Comparison of ENCODE assay signal across 7 mouse cellular contexts in the genomic region with DNA sequence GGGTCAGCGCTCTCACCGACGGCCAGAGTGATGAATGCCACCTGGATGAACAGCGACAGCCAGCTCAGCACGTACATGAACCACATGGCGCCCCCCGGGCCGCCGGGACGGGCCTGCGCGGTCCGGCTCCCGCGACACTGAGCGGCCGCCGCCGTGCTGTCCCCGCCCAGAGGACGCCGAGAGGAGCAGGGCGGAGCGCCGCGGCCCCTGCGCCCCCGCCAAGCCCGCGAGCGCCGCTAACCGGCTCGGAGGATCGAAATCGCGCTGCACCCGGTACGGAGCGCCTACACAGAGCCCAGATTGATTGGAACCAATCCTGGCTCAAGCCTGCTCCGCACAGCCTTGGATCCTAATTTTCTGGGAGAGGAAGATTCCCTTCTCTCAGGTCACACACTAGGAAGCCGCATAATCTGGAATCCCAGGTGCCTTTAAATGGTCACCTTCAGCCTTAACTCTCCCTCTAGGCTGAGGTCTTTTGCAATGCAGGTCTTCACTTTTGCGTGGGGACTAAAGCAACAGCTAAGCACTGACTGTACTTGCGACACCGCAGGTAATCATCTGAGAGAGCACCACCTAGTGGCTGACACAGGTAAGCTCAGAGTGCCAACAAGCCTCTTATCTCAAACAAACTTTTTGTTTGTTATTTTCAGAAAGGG. TPM values are rescaled to one million over a fixed set of nuclear protein-coding genes. Genes with fewer than 3 reads are reported as not detected.
A peak's percentile ranks its signal among the peaks of the same experiment; 100 is the strongest.
DNase-seq lines count a peak whose midpoint lies in the region; ATAC-seq lines count a peak whose summit lies in the region.

A gene (minus strand): TSS at position 176 of the 656 bp plus-strand sequence.

- peak; percentile 97 for DNase-seq in adrenal gland, adult 2 months
- peak; percentile 75 for DNase-seq in embryo, embryonic 11.5 days (ENCODE audit: low read depth, low spot score)
- DNase-seq in gastrocnemius, postnatal 36 days = peak; percentile 86 to 87
- peak; percentile 90 to 94 for DNase-seq in left cerebral cortex, postnatal 25 days (ENCODE audit: low spot score in 2 of 2)
- DNase-seq in midbrain, embryonic 10.5 days (ENCODE audit: low spot score) = peak; percentile 91
- peak; percentile 91 for DNase-seq in right cerebral cortex, postnatal 4 days

- no peaks in the 10 kb centered on the region for H3K9me3 ChIP-seq in intestine, embryonic 15.5 days
- H3K9me3 ChIP-seq in midbrain, embryonic 10.5 days (replicated peaks) = no peaks in the 10 kb centered on the region

- peak; percentile 95 for ATAC-seq in intestine, embryonic 15.5 days

- peak within 1 kb of the TSS; percentile 82 for H3K4me2 ChIP-seq in intestine, embryonic 15.5 days (replicated peaks)

- intact Hi-C loops in gastrocnemius, postnatal 36 days (cut with DNase I) = no loop called here
- intact Hi-C loops in left cerebral cortex, postnatal 25 days (cut with DNase I) = no loop called here

- WGBS in intestine, embryonic 15.5 days = under 1% methylated on average over 45 of the region's 45 CpGs
- WGBS in midbrain, embryonic 10.5 days = under 1% methylated on average over 45 of the region's 45 CpGs

- no peaks in the 10 kb centered on the region for H3K27me3 ChIP-seq in intestine, embryonic 15.5 days (replicated peaks)
- no peaks in the 10 kb centered on the region for H3K27me3 ChIP-seq in midbrain, embryonic 10.5 days (ENCODE audit: low read depth, poor library complexity, severe bottlenecking)

- H3K9ac ChIP-seq in intestine, embryonic 15.5 days = peak within 1 kb of the TSS; percentile 98

- peaks cover 11% of the 10 kb centered on the region for H3K4me1 ChIP-seq in intestine, embryonic 15.5 days (replicated peaks)
- peaks cover 31% of the 10 kb centered on the region for H3K4me1 ChIP-seq in midbrain, embryonic 10.5 days

- peaks cover 6% of the 10 kb centered on the region; the same call in 1 of the 2 replicates for H3K36me3 ChIP-seq in intestine, embryonic 15.5 days
- peaks cover 28% of the 10 kb centered on the region for H3K36me3 ChIP-seq in midbrain, embryonic 10.5 days

- H3K4me3 ChIP-seq in intestine, embryonic 15.5 days (replicated peaks) = peak within 1 kb of the TSS; percentile 93
- peak within 1 kb of the TSS; percentile 95 for H3K4me3 ChIP-seq in midbrain, embryonic 10.5 days

- peak within 1 kb of the TSS; percentile 92 for H3K27ac ChIP-seq in intestine, embryonic 15.5 days
- peak within 1 kb of the TSS; percentile 93 for H3K27ac ChIP-seq in midbrain, embryonic 10.5 days (replicated peaks)

RNA-seq across cellular contexts. Expression of the gene that starts here (rescaled TPM):
- 100 to 1,000 TPM; 181 to 195 TPM for total RNA-seq in adrenal gland, adult 2 months (2021)
- 148 and 156 TPM in 2 replicates for polyA plus RNA-seq in adrenal gland, adult 2 months (2012; rRNA removed)
- total RNA-seq in gastrocnemius, postnatal 36 days (2021) = 10 to 100 TPM; 42.8 to 56.4 TPM
- polyA plus RNA-seq in intestine, embryonic 15.5 days (2015; fragmentation: Nextera tagmentation; extraction: Ambion mirVana) = 84.2 and 86.4 TPM in 2 replicates
- total RNA-seq in left cerebral cortex, postnatal 25 days (2021) = 10 to 100 TPM; 46.4 to 53.6 TPM
- polyA plus RNA-seq in midbrain, embryonic 10.5 days (2016; fragmentation: Nextera tagmentation; extraction: Ambion mirVana) = 81.6 and 81.7 TPM in 2 replicates

Comparison
In these comparisons a context has a peak if more than half of its experiments do, and no peak if none do; other contexts are left out.
1. Peak in every context shown above with its lines: DNase-seq, ATAC-seq, H3K4me3 ChIP-seq and H3K27ac ChIP-seq.